Mouse (Mus musculus): ENCODE results near the gene Palm2. TPM values are rescaled to one million over a fixed set of nuclear protein-coding genes. Genes with fewer than 3 reads are reported as not detected.

Palm2 gene
- total and polyA plus RNA-seq, 3 experiments = not detected

DNA sequence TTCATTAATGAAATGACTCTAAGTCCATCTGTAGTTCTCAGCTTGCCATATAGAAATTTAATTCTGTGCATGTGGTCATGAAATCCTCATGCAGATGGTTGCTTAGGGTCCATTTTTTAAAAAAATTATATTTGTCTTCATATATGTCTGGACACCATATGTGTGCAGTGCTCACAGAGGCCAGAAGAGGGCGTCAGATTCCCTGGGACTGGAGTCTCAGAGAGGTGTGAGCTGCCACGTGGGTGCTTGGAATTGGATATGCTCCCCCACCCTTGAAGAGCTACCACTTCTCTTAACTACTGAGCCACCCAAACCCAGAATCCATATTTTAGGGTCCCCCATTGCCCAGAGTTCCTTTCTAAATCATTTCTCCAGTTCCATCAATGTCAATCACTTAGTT is 131.8 kb downstream of the Palm2 start:
- Histone ChIP-seq H3K9me3 (replicated peaks; ENCODE audit: insufficient read depth, low read length) (no peaks in the 10 kb centered on the region), H3K9ac (ENCODE audit: control insufficient read depth, low read depth, low read length, poor library complexity, severe bottlenecking) (no peak overlapping the region), H3K27ac (ENCODE audit: control insufficient read depth, low read depth, low read length) (no peak overlapping the region), H3K4me3 (ENCODE audit: control insufficient read depth in 1 of 2, insufficient read depth in 1 of 2, low read depth in 2 of 2, low read length in 2 of 2) (no peak overlapping the region), H3K4me1 (ENCODE audit: control insufficient read depth in 1 of 2, insufficient read depth in 2 of 2, low read length in 2 of 2) (no peaks in the 10 kb centered on the region), H3K36me3 (ENCODE audit: control insufficient read depth in 1 of 2, insufficient read depth in 2 of 2, low read length in 2 of 2) (no peaks in the 10 kb centered on the region), H3K79me2 (ENCODE audit: control insufficient read depth, insufficient read depth, low read length, poor library complexity) (no peaks in the 10 kb centered on the region), H3K27me3 (ENCODE audit: control insufficient read depth in 1 of 2, insufficient read depth in 2 of 2, low read length in 2 of 2) (no peaks in the 10 kb centered on the region)
- no peak for TF ChIP-seq MAX (IDR thresholded peaks at IDR 0.05; ENCODE audit: low read length)
- no peak for TF ChIP-seq MYB (IDR thresholded peaks at IDR 0.05; ENCODE audit: low read depth, low read length)
- 0 out of 6 replicates have a peak, but pooled peaks of 1 of the 3 experiments have one; percentile 4 for TF ChIP-seq CTCF (IDR thresholded peaks at IDR 0.05 in 2 of 3, conservative IDR thresholded peaks at IDR 0.05 in 1 of 3; ENCODE audit: control insufficient read depth in 1 of 3, insufficient read depth in 1 of 3, low read depth in 2 of 3, low read length in 3 of 3, poor library complexity in 1 of 3, severe bottlenecking in 1 of 3)
- no peak for TF ChIP-seq USF1 (IDR thresholded peaks at IDR 0.05; ENCODE audit: low read depth, low read length)
- no peak for TF ChIP-seq JUND (IDR thresholded peaks at IDR 0.05; ENCODE audit: low read depth, low read length)
- no peak for TF ChIP-seq MAZ (IDR thresholded peaks at IDR 0.05; ENCODE audit: low read depth, low read length)
- TF ChIP-seq EP300 (IDR thresholded peaks at IDR 0.05; ENCODE audit: low read depth in 1 of 2, low read length in 2 of 2) = no peak
- DNase-seq (ENCODE audit: low read depth, low spot score) = no peak

DNA sequence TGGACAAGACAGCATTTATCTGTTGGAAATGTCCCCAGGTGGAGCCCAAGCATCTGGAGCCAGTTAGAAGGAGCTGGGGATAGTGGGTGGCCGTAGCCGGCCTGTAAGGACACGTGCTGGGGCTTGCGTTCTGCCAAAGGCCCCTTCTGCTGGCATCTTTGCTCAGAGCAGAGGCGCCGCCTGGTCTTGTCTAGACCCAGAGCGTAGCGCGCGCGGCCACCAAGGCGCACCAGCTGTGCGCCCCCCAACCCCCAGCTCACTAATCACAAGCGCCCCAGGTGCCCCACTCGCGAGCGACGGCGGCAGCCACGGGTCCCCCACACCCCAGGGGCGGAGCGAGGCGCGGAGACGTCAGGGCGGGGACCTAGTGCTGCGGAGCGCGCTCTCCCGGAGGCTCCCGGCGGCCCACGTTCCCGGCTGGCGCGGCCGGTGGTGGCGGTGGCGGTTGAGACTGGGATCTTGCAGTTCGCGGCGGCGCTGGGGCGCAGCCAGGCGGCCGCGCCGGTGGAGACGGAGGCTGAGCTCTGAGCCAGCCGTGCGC is 133.7 kb downstream of the Palm2 start, which contains the start of gene Pakap:
TSS of gene Pakap (plus strand) at position 514 of the 541 bp plus-strand sequence.
- Histone ChIP-seq H3K27ac (ENCODE audit: control insufficient read depth, low read depth, low read length) (no peak within 1 kb of the TSS), H3K36me3 (ENCODE audit: control insufficient read depth in 1 of 2, insufficient read depth in 2 of 2, low read length in 2 of 2) (no peaks in the 10 kb centered on the region), H3K79me2 (ENCODE audit: control insufficient read depth, insufficient read depth, low read length, poor library complexity) (no peaks in the 10 kb centered on the region), H3K9ac (ENCODE audit: control insufficient read depth, low read depth, low read length, poor library complexity, severe bottlenecking) (no peak within 1 kb of the TSS), H3K4me1 (ENCODE audit: control insufficient read depth in 1 of 2, insufficient read depth in 2 of 2, low read length in 2 of 2) (no peaks in the 10 kb centered on the region), H3K4me3 (ENCODE audit: control insufficient read depth in 1 of 2, insufficient read depth in 1 of 2, low read depth in 2 of 2, low read length in 2 of 2) (no peak within 1 kb of the TSS), H3K27me3 (ENCODE audit: control insufficient read depth in 1 of 2, insufficient read depth in 2 of 2, low read length in 2 of 2) (no peaks in the 10 kb centered on the region), H3K9me3 (replicated peaks; ENCODE audit: insufficient read depth, low read length) (no peaks in the 10 kb centered on the region)
- TF ChIP-seq UBTF (IDR thresholded peaks at IDR 0.05; ENCODE audit: borderline replicate concordance, insufficient read depth, low read depth, low read length) (no peak), USF1 (IDR thresholded peaks at IDR 0.05; ENCODE audit: low read depth, low read length) (no peak), SIN3A (IDR thresholded peaks at IDR 0.05; ENCODE audit: low read length) (no peak), NRF1 (IDR thresholded peaks at IDR 0.05; ENCODE audit: insufficient read depth, low read depth, low read length, poor library complexity, severe bottlenecking) (no peak), BHLHE40 (IDR thresholded peaks at IDR 0.05; ENCODE audit: borderline replicate concordance, low read depth, low read length) (no peak), CHD2 (IDR thresholded peaks at IDR 0.05; ENCODE audit: low read length) (no peak), ELF1 (IDR thresholded peaks at IDR 0.05; ENCODE audit: low read depth, low read length) (no peak), MAFK (IDR thresholded peaks at IDR 0.05; ENCODE audit: borderline replicate concordance, low read depth, low read length) (no peak), JUND (IDR thresholded peaks at IDR 0.05; ENCODE audit: low read depth, low read length) (no peak), MYB (IDR thresholded peaks at IDR 0.05; ENCODE audit: low read depth, low read length) (no peak), USF2 (IDR thresholded peaks at IDR 0.05; ENCODE audit: borderline replicate concordance in 1 of 2, insufficient read depth in 1 of 2, low read depth in 1 of 2, low read length in 2 of 2) (no peak), ZMIZ1 (IDR thresholded peaks at IDR 0.05; ENCODE audit: low read depth, low read length) (no peak), TCF12 (IDR thresholded peaks at IDR 0.05; ENCODE audit: low read depth, low read length) (no peak), POLR2AphosphoS5 (IDR thresholded peaks at IDR 0.05; ENCODE audit: borderline replicate concordance, low read depth, low read length) (no peak)
- DNase-seq (ENCODE audit: low read depth, low spot score) = no peak

All from MEL (cell line).